Mouse (Mus musculus) E14TG2a.4 (cell line): ENCODE results near the gene Mettl7b.

Experiments
- CTCF ChIP-seq: conservative IDR thresholded peaks from 2 replicates; pipeline ENCODE4 v1.5.1; 2014; ENCODE audit warnings: low read length
- POU5F1 ChIP-seq: IDR thresholded peaks from 2 replicates; pipeline ENCODE4 v1.6.1; 2014; ENCODE audit warnings: low read length, borderline replicate concordance

DNA sequence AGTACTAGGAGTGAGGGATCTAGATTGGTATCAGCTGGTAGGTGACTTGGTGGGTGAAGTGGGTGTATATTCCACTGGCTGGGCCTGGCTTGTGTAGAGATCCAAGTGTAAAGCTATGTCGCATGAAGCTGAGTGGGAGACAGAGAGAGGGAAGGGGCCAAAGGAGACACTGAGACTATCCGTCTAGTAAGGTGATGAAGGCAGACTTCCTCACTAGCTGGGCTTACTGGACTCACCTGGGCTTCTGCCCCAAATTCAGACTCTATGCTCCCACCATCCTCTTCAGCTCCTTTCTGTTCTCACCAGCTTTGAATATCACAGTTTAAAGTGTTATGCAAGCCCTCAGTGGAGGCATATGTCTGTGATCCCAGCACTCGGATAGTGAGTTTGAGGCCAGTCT lies 44.1 kb downstream of the Mettl7b start:
- TF ChIP-seq CTCF (no peak), POU5F1 (no peak)
